Mouse (Mus musculus) urinary bladder, adult 2 months (tissue): ENCODE measurements around the gene Pde4d. TPM values are rescaled to one million over a fixed set of nuclear protein-coding genes. Genes with fewer than 3 reads are reported as not detected.
"Not testable (repeated sequence)": the region's sequence is repeated elsewhere in the genome, so short reads cannot be mapped to it uniquely, and the experiment has no call there.

ENCODE experiments used
- DNase-seq: peaks from one replicate; pipeline ENCODE4 v3.0.0; 2022; ENCODE audit warnings: low spot score
- polyA plus RNA-seq: library from polyadenylated mRNA; depleted of rRNA; stranded (reverse); fragments of >200 nt; gene quantifications from 2 replicates; pipeline ENCODE4 v1.2.3, GENCODE M21; 2012

Gene Pde4d
- polyA plus RNA-seq, 1 experiment: 21.4 TPM

GRCm38 (mm10) chr13:108692883-108693550 is 243.3 kb downstream of the Pde4d start:
- DNase-seq: no peak

- no peak for DNase-seq
Measured at GRCm38 (mm10) chr13:108705441-108705840, 255.7 kb downstream of the Pde4d start.

GRCm38 (mm10) chr13:108714032-108714431 is 264.3 kb downstream of the Pde4d start:
- no peak for DNase-seq

- DNase-seq: no peak
Measured at GRCm38 (mm10) chr13:108715029-108715428, 265.3 kb downstream of the Pde4d start.

GRCm38 (mm10) chr13:108722234-108722633 is 272.5 kb downstream of the Pde4d start:
- DNase-seq: no peak

- DNase-seq: not testable (repeated sequence)
Measured at GRCm38 (mm10) chr13:108734356-108734755, 284.6 kb downstream of the Pde4d start.

GRCm38 (mm10) chr13:108751155-108751840 is 301.6 kb downstream of the Pde4d start:
- DNase-seq: no peak

- no peak for DNase-seq
Measured at GRCm38 (mm10) chr13:108757477-108757876, 307.7 kb downstream of the Pde4d start.

GRCm38 (mm10) chr13:108758331-108758730 is 308.6 kb downstream of the Pde4d start:
- DNase-seq: no peak

GRCm38 (mm10) chr13:108759140-108759539 is 309.4 kb downstream of the Pde4d start:
- DNase-seq: no peak

- no peak for DNase-seq
Measured at GRCm38 (mm10) chr13:108763295-108763694, 313.5 kb downstream of the Pde4d start.

GRCm38 (mm10) chr13:108766020-108766727 is 316.4 kb downstream of the Pde4d start:
- no peak for DNase-seq

GRCm38 (mm10) chr13:108769465-108770056 is 319.8 kb downstream of the Pde4d start:
- DNase-seq: no peak

- no peak for DNase-seq
Measured at GRCm38 (mm10) chr13:108772386-108772785, 322.6 kb downstream of the Pde4d start.

- no peak for DNase-seq
Measured at GRCm38 (mm10) chr13:108774981-108775380, 325.2 kb downstream of the Pde4d start.

GRCm38 (mm10) chr13:108775882-108776281 is 326.1 kb downstream of the Pde4d start:
- DNase-seq: no peak

GRCm38 (mm10) chr13:108797620-108798019 is 347.9 kb downstream of the Pde4d start:
- not testable (repeated sequence) for DNase-seq

- DNase-seq: no peak
Measured at GRCm38 (mm10) chr13:108809191-108809590, 359.4 kb downstream of the Pde4d start.

- no peak for DNase-seq
Measured at GRCm38 (mm10) chr13:108812956-108813355, 363.2 kb downstream of the Pde4d start.

GRCm38 (mm10) chr13:108819846-108820408 is 370.2 kb downstream of the Pde4d start:
- DNase-seq: no peak

- DNase-seq: no peak
Measured at GRCm38 (mm10) chr13:108820487-108820886, 370.7 kb downstream of the Pde4d start.

GRCm38 (mm10) chr13:108821270-108821669 is 371.5 kb downstream of the Pde4d start:
- DNase-seq: no peak
